Mouse (Mus musculus) MEL (cell line): Measurements from ENCODE around the gene Hist1h2bc. TPM values are rescaled to one million over a fixed set of nuclear protein-coding genes. Genes with fewer than 3 reads are reported as not detected.

Experiments used
- DNase-seq: peaks from one replicate; pipeline ENCODE4 v3.0.0; 2011; ENCODE audit warnings: low read depth, low spot score
- H3K27ac ChIP-seq: 2 replicates; pipeline ENCODE4 v1.5.1; 2012; ENCODE audit warnings: low read depth, mild to moderate bottlenecking, control low read depth, low read length, moderate library complexity; ENCODE audit not compliant: control insufficient read depth
- H3K27me3 ChIP-seq, 2 experiments: fragments of 150-350 bp in 1 of 2; sonication (generic) in 1 of 2; 2 replicates each; pipeline ENCODE4 v1.6.1; 2012; ENCODE audit warnings: low read length in 2 of 2, mild to moderate bottlenecking in 2 of 2, improper control_type of control experiment in 1 of 2, moderate library complexity in 1 of 2; ENCODE audit not compliant: insufficient read depth in 2 of 2, control insufficient read depth in 1 of 2
- H3K36me3 ChIP-seq, 2 experiments: 2 replicates each; pipeline ENCODE4 v1.6.1; 2012 to 2014; ENCODE audit warnings: low read length in 2 of 2, improper control_type of control experiment in 1 of 2, inconsistent platforms in 1 of 2, mild to moderate bottlenecking in 1 of 2; ENCODE audit not compliant: insufficient read depth in 2 of 2, control insufficient read depth in 1 of 2
- H3K4me1 ChIP-seq, 2 experiments: fragments of 150-350 bp in 1 of 2; sonication (generic) in 1 of 2; 2 replicates each; pipeline ENCODE4 v1.6.1; 2012; ENCODE audit warnings: low read length in 2 of 2, improper control_type of control experiment in 1 of 2, mild to moderate bottlenecking in 1 of 2; ENCODE audit not compliant: insufficient read depth in 2 of 2, control insufficient read depth in 1 of 2
- H3K4me3 ChIP-seq, 2 experiments: fragments of 150-350 bp in 1 of 2; sonication (generic) in 1 of 2; 2 replicates each; pipeline ENCODE4 v1.5.1; 2012; ENCODE audit warnings: low read depth in 2 of 2, low read length in 2 of 2, mild to moderate bottlenecking in 2 of 2, moderate library complexity in 2 of 2, control low read depth in 1 of 2, improper control_type of control experiment in 1 of 2; ENCODE audit not compliant: control insufficient read depth in 1 of 2, insufficient read depth in 1 of 2
- H3K79me2 ChIP-seq: 2 replicates; pipeline ENCODE4 v1.6.1; 2012; ENCODE audit warnings: mild to moderate bottlenecking, low read length, moderate library complexity; ENCODE audit not compliant: control insufficient read depth, poor library complexity, insufficient read depth
- H3K9ac ChIP-seq: 2 replicates; pipeline ENCODE4 v1.6.1; 2012; ENCODE audit warnings: low read depth, mild to moderate bottlenecking, control low read depth, low read length, moderate library complexity; ENCODE audit not compliant: control insufficient read depth, poor library complexity, severe bottlenecking
- H3K9me3 ChIP-seq: fragments of 150-350 bp; sonication (generic); replicated peaks from 2 replicates; pipeline ENCODE4 v1.6.1; 2012; ENCODE audit warnings: mild to moderate bottlenecking, low read length, improper control_type of control experiment, moderate library complexity; ENCODE audit not compliant: insufficient read depth
- BHLHE40 ChIP-seq: IDR thresholded peaks from 2 replicates; pipeline ENCODE4 v1.6.1; 2012; ENCODE audit warnings: low read depth, mild to moderate bottlenecking, inconsistent platforms, low read length, improper control_type of control experiment, borderline replicate concordance
- CTCF ChIP-seq, 3 experiments: IDR thresholded peaks in 2 of 3; conservative IDR thresholded peaks in 1 of 3; 2 replicates each; pipeline ENCODE4 v1.5.1; 2011 to 2012; ENCODE audit warnings: low read length in 3 of 3, low read depth in 2 of 3, mild to moderate bottlenecking in 2 of 3, improper control_type of control experiment in 1 of 3, inconsistent platforms in 1 of 3, mixed read lengths in 1 of 3, moderate library complexity in 1 of 3; ENCODE audit not compliant: control insufficient read depth in 1 of 3, insufficient read depth in 1 of 3, poor library complexity in 1 of 3, severe bottlenecking in 1 of 3
- MAFK ChIP-seq: IDR thresholded peaks from 2 replicates; pipeline ENCODE4 v1.6.1; 2011; ENCODE audit warnings: low read depth, mild to moderate bottlenecking, low read length, improper control_type of control experiment, borderline replicate concordance
- MEF2A ChIP-seq: IDR thresholded peaks from 2 replicates; pipeline ENCODE4 v1.6.1; 2014; ENCODE audit warnings: low read depth, mild to moderate bottlenecking, inconsistent platforms, low read length, improper control_type of control experiment; ENCODE audit not compliant: poor library complexity, insufficient replicate concordance, severe bottlenecking; ENCODE audit errors: extremely low read depth
- MYB ChIP-seq: IDR thresholded peaks from 2 replicates; pipeline ENCODE4 v1.6.1; 2011; ENCODE audit warnings: mild to moderate bottlenecking, low read depth, low read length, improper control_type of control experiment
- NELFE ChIP-seq: IDR thresholded peaks from 2 replicates; pipeline ENCODE4 v1.6.1; 2011; ENCODE audit warnings: low read depth, low read length, improper control_type of control experiment
- TCF12 ChIP-seq: IDR thresholded peaks from 2 replicates; pipeline ENCODE4 v1.6.1; 2014; ENCODE audit warnings: low read depth, mild to moderate bottlenecking, inconsistent platforms, low read length, improper control_type of control experiment, moderate library complexity
- ZNF384 ChIP-seq: IDR thresholded peaks from 2 replicates; pipeline ENCODE4 v1.6.1; 2012; ENCODE audit warnings: low read depth, mild to moderate bottlenecking, inconsistent platforms, low read length, improper control_type of control experiment
- polyA plus RNA-seq, 2 experiments: library from polyadenylated mRNA; stranded (reverse) in 1 of 2; unstranded in 1 of 2; fragments of >175 nt in 1 of 2; fragments of >200 nt in 1 of 2; gene quantifications; 2 replicates each; pipeline versions ENCODE4 v1.2.1 to v1.2.4; 2012; ENCODE audit warnings: low replicate concordance in 2 of 2, low read depth in 1 of 2; ENCODE audit not compliant: insufficient read length in 2 of 2, insufficient read depth in 1 of 2, missing spikeins in 1 of 2
- total RNA-seq: library from RNA; depleted of rRNA; stranded (reverse); fragments of 300-350 nt; gene quantifications from 2 replicates; pipeline ENCODE4 v1.2.3, GENCODE M21; 2012; rRNA removed

The Hist1h2bc gene
- total and polyA plus RNA-seq, 3 experiments = 3.1 to 694 TPM; not detected in 1

GRCm38 (mm10) chr13:23742007-23742406 lies 58.0 kb downstream of the Hist1h2bc start:
- Histone ChIP-seq H3K9ac (peak overlapping the region; percentile 17; the same call in 1 of the 2 replicates), H3K9me3 (no peaks in the 10 kb centered on the region), H3K4me3 (no peak overlapping the region), H3K79me2 (peaks cover 1% of the 10 kb centered on the region; the same call in 1 of the 2 replicates), H3K27ac (no peak overlapping the region), H3K27me3 (no peaks in the 10 kb centered on the region), H3K36me3 (peaks cover 0 to 26% of the 10 kb centered on the region in 2 experiments; a peak in 2 of 4 replicates), H3K4me1 (0 out of 4 replicates have a peak, but pooled peaks cover 3% of the 10 kb centered on the region in 2 experiments)
- DNase-seq = peak; percentile 30
- no peak for TF ChIP-seq TCF12
- no peak for TF ChIP-seq CTCF (IDR thresholded peaks at IDR 0.05 in 2 of 3, conservative IDR thresholded peaks at IDR 0.05 in 1 of 3; ENCODE audit: control insufficient read depth in 1 of 3, insufficient read depth in 1 of 3, low read depth in 2 of 3, low read length in 3 of 3, poor library complexity in 1 of 3, severe bottlenecking in 1 of 3)
- TF ChIP-seq BHLHE40 = no peak
- no peak for TF ChIP-seq ZNF384
- no peak for TF ChIP-seq MYB
- no peak for TF ChIP-seq NELFE
- TF ChIP-seq MEF2A = no peak
- no peak for TF ChIP-seq MAFK

Other genes with a start within 250 kb of the Hist1h2bc start
Only the 30 nearest of the 37 such genes appear.
- gene Hist1h2af, start 150.3 kb upstream of the Hist1h2bc start, total RNA-seq = 939 and 1,000 TPM in 2 replicates
- gene Hist1h2af, start 150.3 kb upstream of the Hist1h2bc start, polyA plus RNA-seq = 10 to 100 TPM in 1 of 2 experiments, not detected in 1; 64.3 TPM
- 441 and 728 TPM in 2 replicates for gene Hist1h3g, start 148.8 kb upstream of the Hist1h2bc start, total RNA-seq
- gene Hist1h3g, start 148.8 kb upstream of the Hist1h2bc start, polyA plus RNA-seq = 1 to 10 TPM in 1 of 2 experiments, not detected in 1; 5.2 TPM
- gene Hist1h2bh, start 140.8 kb upstream of the Hist1h2bc start, total RNA-seq = 275 and 350 TPM in 2 replicates
- under 1 TPM in 1 of 2 experiments, not detected in 1; 0.70 TPM for gene Hist1h2bh, start 140.8 kb upstream of the Hist1h2bc start, polyA plus RNA-seq
- 541 and 709 TPM in 2 replicates for gene Hist1h3f, start 140.1 kb upstream of the Hist1h2bc start, total RNA-seq
- 1 to 10 TPM in 1 of 2 experiments, not detected in 1; 1.2 TPM for gene Hist1h3f, start 140.1 kb upstream of the Hist1h2bc start, polyA plus RNA-seq
- 3,786 and 4,217 TPM in 2 replicates for gene Hist1h4f, start 132.6 kb upstream of the Hist1h2bc start, total RNA-seq
- gene Hist1h4f, start 132.6 kb upstream of the Hist1h2bc start, polyA plus RNA-seq = 10 to 100 TPM in 1 of 2 experiments, not detected in 1; 14.4 TPM
- 115 and 134 TPM in 2 replicates for gene Hist1h1d, start 130.9 kb upstream of the Hist1h2bc start, total RNA-seq
- gene Hist1h1d, start 130.9 kb upstream of the Hist1h2bc start, polyA plus RNA-seq = under 1 TPM in 1 of 2 experiments, not detected in 1; 0.24 TPM
- 1,049 and 1,400 TPM in 2 replicates for gene Hist1h3e, start 121.8 kb upstream of the Hist1h2bc start, total RNA-seq
- 1 to 10 TPM in 1 of 2 experiments, not detected in 1; 4.5 TPM for gene Hist1h3e, start 121.8 kb upstream of the Hist1h2bc start, polyA plus RNA-seq
- gene Hist1h2ae, start 113.0 kb upstream of the Hist1h2bc start, total RNA-seq = 560 and 662 TPM in 2 replicates
- 1 to 10 TPM in 1 of 2 experiments, not detected in 1; 3.3 TPM for gene Hist1h2ae, start 113.0 kb upstream of the Hist1h2bc start, polyA plus RNA-seq
- 2,580 and 3,348 TPM in 2 replicates for gene Hist1h2bg, start 112.8 kb upstream of the Hist1h2bc start, total RNA-seq
- gene Hist1h2bg, start 112.8 kb upstream of the Hist1h2bc start, polyA plus RNA-seq = 10 to 100 TPM in 1 of 2 experiments, not detected in 1; 14.7 TPM
- 1,093 and 1,255 TPM in 2 replicates for gene Hist1h2bf, start 110.0 kb upstream of the Hist1h2bc start, total RNA-seq
- gene Hist1h2bf, start 110.0 kb upstream of the Hist1h2bc start, polyA plus RNA-seq = 1 to 10 TPM in 1 of 2 experiments, not detected in 1; 2.2 TPM
- 924 and 1,082 TPM in 2 replicates for gene Hist1h2ad, start 109.8 kb upstream of the Hist1h2bc start, total RNA-seq
- gene Hist1h2ad, start 109.8 kb upstream of the Hist1h2bc start, polyA plus RNA-seq = under 1 TPM in 1 of 2 experiments, not detected in 1; 0.14 TPM
- gene Hist1h3d, start 108.4 kb upstream of the Hist1h2bc start, total RNA-seq = 150 and 212 TPM in 2 replicates
- 1 to 10 TPM in 1 of 2 experiments, not detected in 1; 1.4 TPM for gene Hist1h3d, start 108.4 kb upstream of the Hist1h2bc start, polyA plus RNA-seq
- gene Hist1h4d, start 102.6 kb upstream of the Hist1h2bc start, total RNA-seq = 1,889 and 1,922 TPM in 2 replicates
- gene Hist1h4d, start 102.6 kb upstream of the Hist1h2bc start, polyA plus RNA-seq = 10 to 100 TPM in 1 of 2 experiments, not detected in 1; 11.7 TPM
- gene Hist1h2be, start 63.1 kb upstream of the Hist1h2bc start, total RNA-seq = 237 and 340 TPM in 2 replicates
- gene Hist1h2be, start 63.1 kb upstream of the Hist1h2bc start, polyA plus RNA-seq = under 1 TPM in 1 of 2 experiments, not detected in 1; 0.49 TPM
- gene Hist1h1e, start 61.6 kb upstream of the Hist1h2bc start, total RNA-seq = 268 and 340 TPM in 2 replicates
- 1 to 10 TPM in 1 of 2 experiments, not detected in 1; 1.6 TPM for gene Hist1h1e, start 61.6 kb upstream of the Hist1h2bc start, polyA plus RNA-seq
- gene Hist1h2ac, start 251 bp upstream of the Hist1h2bc start, total RNA-seq = 123 and 153 TPM in 2 replicates
- under 1 TPM in 1 of 2 experiments, not detected in 1; 0.15 TPM for gene Hist1h2ac, start 251 bp upstream of the Hist1h2bc start, polyA plus RNA-seq
- 2.7 and 6.3 TPM in 2 replicates for gene Hist1h1t, start 11.6 kb downstream of the Hist1h2bc start, total RNA-seq
- gene Hist1h1t, start 11.6 kb downstream of the Hist1h2bc start, polyA plus RNA-seq = not detected
- gene Hist1h4c, start 14.3 kb downstream of the Hist1h2bc start, total RNA-seq = 1,967 and 2,008 TPM in 2 replicates
- gene Hist1h4c, start 14.3 kb downstream of the Hist1h2bc start, polyA plus RNA-seq = 1 to 10 TPM in 1 of 2 experiments, not detected in 1; 4.1 TPM
- gene Hfe, start 26.7 kb downstream of the Hist1h2bc start, total RNA-seq = not detected in 2 replicates
- not detected for gene Hfe, start 26.7 kb downstream of the Hist1h2bc start, polyA plus RNA-seq
- gene Hist1h1c, start 54.6 kb downstream of the Hist1h2bc start, total RNA-seq = 348 and 479 TPM in 2 replicates
- gene Hist1h1c, start 54.6 kb downstream of the Hist1h2bc start, polyA plus RNA-seq = 1 to 10 TPM in 1 of 2 experiments, not detected in 1; 3.8 TPM
- gene Hist1h3c, start 61.4 kb downstream of the Hist1h2bc start, total RNA-seq = 1,651 and 2,239 TPM in 2 replicates
- gene Hist1h3c, start 61.4 kb downstream of the Hist1h2bc start, polyA plus RNA-seq = 1 to 10 TPM in 1 of 2 experiments, not detected in 1; 1.7 TPM
- 2,278 and 3,150 TPM in 2 replicates for gene Hist1h2bb, start 62.5 kb downstream of the Hist1h2bc start, total RNA-seq
- 1 to 10 TPM in 1 of 2 experiments, not detected in 1; 3.2 TPM for gene Hist1h2bb, start 62.5 kb downstream of the Hist1h2bc start, polyA plus RNA-seq
- 2,219 and 2,780 TPM in 2 replicates for gene Hist1h2ab, start 66.9 kb downstream of the Hist1h2bc start, total RNA-seq
- gene Hist1h2ab, start 66.9 kb downstream of the Hist1h2bc start, polyA plus RNA-seq = 1 to 10 TPM in 1 of 2 experiments, not detected in 1; 8.0 TPM
- 1,725 and 2,102 TPM in 2 replicates for gene Hist1h3b, start 68.1 kb downstream of the Hist1h2bc start, total RNA-seq
- 1 to 10 TPM in 1 of 2 experiments, not detected in 1; 6.6 TPM for gene Hist1h3b, start 68.1 kb downstream of the Hist1h2bc start, polyA plus RNA-seq
- gene Hist1h4b, start 72.8 kb downstream of the Hist1h2bc start, total RNA-seq = 3,071 and 3,339 TPM in 2 replicates
- gene Hist1h4b, start 72.8 kb downstream of the Hist1h2bc start, polyA plus RNA-seq = 10 to 100 TPM in 1 of 2 experiments, not detected in 1; 19.0 TPM
- gene Hist1h4a, start 77.0 kb downstream of the Hist1h2bc start, total RNA-seq = 2,939 and 3,025 TPM in 2 replicates
- 1 to 10 TPM in 1 of 2 experiments, not detected in 1; 9.8 TPM for gene Hist1h4a, start 77.0 kb downstream of the Hist1h2bc start, polyA plus RNA-seq
- gene Hist1h3a, start 78.2 kb downstream of the Hist1h2bc start, total RNA-seq = 1,097 and 1,298 TPM in 2 replicates
- gene Hist1h3a, start 78.2 kb downstream of the Hist1h2bc start, polyA plus RNA-seq = 1 to 10 TPM in 1 of 2 experiments, not detected in 1; 6.5 TPM
- gene Hist1h1a, start 79.5 kb downstream of the Hist1h2bc start, total RNA-seq = 2,211 and 2,669 TPM in 2 replicates
- 1 to 10 TPM in 1 of 2 experiments, not detected in 1; 4.1 TPM for gene Hist1h1a, start 79.5 kb downstream of the Hist1h2bc start, polyA plus RNA-seq
- not detected in 2 replicates for gene Trim38, start 85.7 kb downstream of the Hist1h2bc start, total RNA-seq
- gene Trim38, start 85.7 kb downstream of the Hist1h2bc start, polyA plus RNA-seq = not detected
- gene Slc17a2, start 122.8 kb downstream of the Hist1h2bc start, total RNA-seq = not detected in 2 replicates
- gene Slc17a2, start 122.8 kb downstream of the Hist1h2bc start, polyA plus RNA-seq = not detected